Mouse (Mus musculus): ENCODE measurements at regions not wholly inside any gene's neighbourhood (a gene's known extent, or its start where the extent isn't known, plus 50 kb on each side); places are given as distances from the start of the nearest gene placed in this dataset.

DNA sequence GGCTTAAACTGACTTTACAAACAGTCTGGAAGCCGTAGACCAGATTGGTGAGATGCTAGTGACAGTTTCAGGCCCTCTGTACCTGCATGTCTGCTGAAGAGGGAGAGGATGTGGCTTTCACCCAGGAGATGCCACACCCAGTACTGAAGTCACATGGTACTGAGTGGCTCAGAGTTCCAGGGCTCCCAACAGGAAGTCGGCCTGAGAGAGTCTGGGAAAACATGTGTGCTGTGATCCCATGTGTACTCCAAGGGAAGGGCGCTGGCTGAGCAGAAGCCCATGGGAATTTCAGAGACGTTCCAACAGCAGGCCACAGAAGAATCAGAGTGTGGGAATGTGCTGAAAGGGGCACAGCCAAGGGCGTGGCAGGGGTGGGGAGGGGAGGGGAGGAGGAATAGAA lies 120.7 kb upstream of the Spdye4c start:
- DNase-seq (ENCODE audit: low spot score in 2 of 2) = no peak

DNA sequence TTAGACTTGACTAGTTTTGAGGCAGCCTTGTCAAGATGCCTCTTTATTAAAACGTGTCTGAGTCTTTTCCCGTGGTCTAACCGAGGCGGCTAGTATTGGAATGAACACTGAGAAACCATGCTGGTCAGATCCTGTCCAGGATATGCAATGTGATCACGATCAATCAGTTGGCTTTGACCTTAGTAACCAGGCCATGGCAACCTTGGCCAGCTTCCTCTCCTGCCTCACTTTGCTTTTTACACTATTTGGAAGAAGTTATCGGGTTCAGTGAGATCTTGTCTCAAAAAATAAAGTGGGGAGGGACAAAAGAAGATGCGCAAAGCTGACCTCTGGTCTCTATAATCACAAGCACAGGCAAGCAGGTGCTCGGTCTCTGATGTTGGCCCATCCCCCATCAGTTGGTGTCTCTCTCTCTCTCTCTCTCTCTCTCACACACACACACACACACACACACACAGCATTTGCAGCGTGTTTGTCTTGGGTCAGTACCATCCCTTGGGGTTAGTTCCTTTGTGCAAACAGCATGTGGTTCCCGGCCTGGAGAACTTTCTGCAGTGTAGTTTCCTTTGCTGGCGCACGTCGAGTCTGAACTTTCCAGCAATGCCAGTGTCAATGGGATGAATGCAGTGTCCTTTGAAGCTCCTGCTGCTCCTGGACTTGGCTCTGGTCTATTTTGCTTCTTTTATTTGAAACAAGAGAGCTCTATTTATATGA lies 117.6 kb upstream of the Spdye4c start:
- DNase-seq (ENCODE audit: low spot score in 2 of 2) = no peak

DNA sequence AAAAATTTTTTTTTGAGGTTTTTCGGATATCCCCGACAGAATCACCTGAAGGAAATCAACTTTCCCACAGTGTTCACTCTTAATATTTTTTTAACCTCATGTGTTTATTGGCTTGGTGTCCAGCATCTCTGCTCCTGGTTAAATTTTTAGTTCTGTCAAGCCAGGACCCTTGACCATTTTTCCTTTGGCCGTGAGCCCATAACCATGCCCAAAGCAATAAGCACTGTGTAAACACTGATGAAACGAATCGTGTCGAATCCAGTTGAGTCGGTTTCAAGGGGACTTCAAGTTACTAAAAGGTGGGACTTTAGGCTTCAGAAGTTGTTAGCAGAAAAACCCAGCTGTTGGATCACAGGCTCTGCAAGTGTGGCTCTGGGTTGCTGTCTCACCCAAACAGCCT lies 117.0 kb upstream of the Spdye4c start:
- no peak for DNase-seq (ENCODE audit: low spot score in 2 of 2)

DNA sequence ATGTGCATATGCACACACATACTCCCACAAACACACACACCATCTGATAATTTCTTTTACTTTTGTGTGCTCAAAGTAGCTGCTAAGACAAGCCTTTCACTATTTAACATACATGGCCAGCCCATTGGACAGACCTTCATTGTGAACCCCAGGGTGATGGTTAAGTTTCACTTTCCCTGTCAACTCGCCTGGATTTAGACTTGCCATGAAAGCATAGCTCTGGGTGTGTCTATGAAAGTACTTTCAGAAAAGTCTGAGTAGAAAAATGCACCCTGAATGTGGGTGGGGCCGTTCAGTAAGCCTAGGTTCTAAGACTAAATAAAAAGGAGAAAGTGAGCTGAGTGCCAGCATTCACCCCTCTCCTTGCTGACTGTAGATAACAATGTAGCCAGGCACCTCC lies 113.8 kb upstream of the Spdye4c start:
- DNase-seq (ENCODE audit: low spot score in 2 of 2) = no peak

DNA sequence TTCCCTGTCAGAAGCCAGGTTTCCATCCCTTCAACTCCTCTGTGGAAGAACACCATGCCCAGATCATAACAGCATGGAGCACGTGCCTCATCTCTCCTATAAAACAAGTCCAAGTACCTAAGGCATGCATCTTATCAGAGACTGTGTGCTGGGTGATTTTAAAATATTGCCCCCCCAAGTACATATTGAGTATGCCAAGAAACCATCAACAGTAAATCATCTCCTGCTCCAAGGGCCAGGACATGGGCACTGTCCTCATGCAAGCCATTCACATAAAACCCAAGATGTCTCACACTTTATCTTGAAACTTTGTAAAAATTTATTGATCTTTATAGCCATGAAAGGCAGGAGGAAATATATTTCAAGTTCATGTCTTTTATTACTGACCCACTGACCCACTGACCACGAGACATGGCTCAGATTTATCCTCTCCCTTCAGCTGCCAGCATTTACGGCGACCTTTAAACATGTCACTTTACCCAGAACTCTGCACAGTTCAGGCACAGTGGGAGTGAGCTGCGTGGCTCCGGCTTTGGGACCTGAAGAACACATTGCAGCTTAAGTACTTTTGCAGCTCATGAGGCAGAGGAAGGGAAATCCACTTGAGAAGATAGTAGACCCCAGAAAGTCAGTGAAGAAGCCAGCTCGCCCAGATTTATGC lies 99.7 kb upstream of the Spdye4c start:
- no peak for DNase-seq (ENCODE audit: low spot score in 2 of 2)

DNA sequence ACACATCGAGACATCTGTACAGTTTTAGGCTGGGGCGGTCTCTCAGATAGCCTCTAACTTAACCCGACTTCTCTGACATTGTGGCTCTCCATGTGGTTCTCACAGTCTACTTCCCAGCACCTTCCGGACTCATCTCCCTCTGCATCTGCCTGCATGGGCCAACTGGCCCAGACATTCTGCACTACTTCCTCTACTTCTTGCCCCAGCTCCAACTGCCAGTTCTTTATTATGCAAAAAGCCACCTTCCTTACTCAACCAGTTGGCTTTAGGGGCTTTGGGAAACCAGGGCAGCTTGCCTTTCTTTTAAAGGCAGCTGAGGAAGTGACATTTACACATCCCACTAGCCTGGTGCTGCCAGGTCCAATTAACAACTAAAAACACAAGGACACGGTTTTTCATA lies 97.1 kb upstream of the Spdye4c start:
- DNase-seq (ENCODE audit: low spot score in 2 of 2) = no peak

DNA sequence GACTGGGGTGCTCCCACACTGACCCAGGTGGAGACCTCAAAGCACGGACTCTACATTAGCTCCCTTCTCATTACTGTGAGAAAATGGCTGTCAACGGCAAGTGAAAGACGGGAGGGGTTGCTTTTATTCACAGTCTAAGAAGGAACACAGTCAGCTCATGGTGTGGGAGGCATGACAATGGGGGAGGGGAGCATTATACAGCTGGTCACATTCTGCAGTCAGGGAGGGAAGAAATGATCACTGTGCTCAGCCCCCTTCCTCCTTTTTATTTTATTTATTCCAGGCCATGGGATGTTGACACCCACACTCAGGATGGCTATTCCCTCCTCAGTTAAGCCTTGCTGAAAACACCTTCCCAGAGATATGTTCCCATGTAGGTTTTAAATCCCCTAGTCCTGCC lies 93.1 kb upstream of the Spdye4c start:
- peak in 1 of 2 experiments; percentile 19 for DNase-seq (ENCODE audit: low spot score in 2 of 2)

DNA sequence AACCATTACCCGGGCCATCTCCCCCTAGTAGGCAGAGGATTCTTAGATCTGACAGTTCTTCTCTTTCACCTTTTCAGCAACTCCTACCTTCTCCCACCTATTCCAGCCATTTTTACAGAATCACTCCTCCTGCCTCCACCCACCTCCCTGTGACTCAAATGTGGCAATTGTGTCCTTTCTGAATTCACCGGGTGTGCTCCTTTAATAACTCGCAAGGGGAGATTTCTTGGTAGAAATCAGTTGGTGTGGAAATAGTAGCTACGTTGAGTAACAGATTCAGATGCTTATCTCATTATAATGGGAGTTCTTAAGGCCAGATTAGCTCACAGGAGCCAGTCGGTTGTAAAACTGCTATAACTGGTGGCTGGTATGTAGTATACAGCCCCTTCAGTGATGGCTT lies 92.4 kb upstream of the Spdye4c start:
- DNase-seq (ENCODE audit: low spot score in 2 of 2) = peak; percentile 4 to 10

DNA sequence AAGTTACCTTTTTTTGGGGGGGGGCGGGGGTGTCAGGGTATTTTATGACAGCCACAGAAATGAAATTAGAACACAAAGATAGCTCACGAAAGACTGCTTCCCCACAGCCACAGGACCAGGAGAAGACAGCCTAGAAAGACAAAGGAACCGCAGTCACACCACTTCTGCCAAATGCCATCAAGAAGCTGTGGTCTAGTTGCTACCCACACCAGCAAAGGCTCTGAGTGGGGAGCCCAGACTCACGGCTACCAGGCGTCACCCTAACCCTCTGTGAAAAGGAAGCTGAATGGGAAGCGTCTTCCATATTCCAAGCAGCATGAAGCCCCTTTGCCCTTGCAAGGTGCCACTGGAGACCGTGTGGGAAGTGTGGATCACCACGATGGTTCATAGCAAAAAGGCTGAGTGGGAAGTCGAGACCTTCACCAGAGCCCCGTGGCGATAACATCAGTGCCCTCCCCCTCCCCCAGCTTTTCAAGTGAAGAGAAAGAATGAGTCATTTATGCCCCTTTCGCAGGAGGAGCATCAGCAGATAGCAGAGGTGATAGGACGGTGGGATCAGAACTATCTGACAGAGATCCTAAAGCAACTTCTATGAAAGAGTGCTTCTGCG lies 91.3 kb upstream of the Spdye4c start:
- DNase-seq (ENCODE audit: low spot score in 2 of 2) = no peak

DNA sequence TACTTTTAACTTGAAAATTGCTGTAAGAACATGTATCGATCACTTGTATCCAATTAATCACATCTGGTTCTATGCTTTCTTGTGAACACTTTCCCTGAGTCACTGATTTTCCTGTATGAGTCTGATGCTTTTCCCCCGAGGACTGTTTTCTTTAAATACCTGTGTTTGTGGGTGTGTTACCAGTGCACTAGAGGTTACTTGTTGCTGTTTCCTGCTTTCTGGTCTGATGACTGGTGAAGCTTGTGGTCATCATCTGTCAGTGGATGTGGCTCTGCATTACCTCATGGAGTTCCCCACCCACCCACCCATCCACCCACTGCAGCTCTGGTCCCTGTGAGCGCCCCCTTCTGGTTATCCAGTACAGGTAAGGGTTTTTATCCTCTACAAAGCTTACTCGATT lies 88.3 kb upstream of the Spdye4c start:
- no peak for DNase-seq (ENCODE audit: low spot score in 2 of 2)

DNA sequence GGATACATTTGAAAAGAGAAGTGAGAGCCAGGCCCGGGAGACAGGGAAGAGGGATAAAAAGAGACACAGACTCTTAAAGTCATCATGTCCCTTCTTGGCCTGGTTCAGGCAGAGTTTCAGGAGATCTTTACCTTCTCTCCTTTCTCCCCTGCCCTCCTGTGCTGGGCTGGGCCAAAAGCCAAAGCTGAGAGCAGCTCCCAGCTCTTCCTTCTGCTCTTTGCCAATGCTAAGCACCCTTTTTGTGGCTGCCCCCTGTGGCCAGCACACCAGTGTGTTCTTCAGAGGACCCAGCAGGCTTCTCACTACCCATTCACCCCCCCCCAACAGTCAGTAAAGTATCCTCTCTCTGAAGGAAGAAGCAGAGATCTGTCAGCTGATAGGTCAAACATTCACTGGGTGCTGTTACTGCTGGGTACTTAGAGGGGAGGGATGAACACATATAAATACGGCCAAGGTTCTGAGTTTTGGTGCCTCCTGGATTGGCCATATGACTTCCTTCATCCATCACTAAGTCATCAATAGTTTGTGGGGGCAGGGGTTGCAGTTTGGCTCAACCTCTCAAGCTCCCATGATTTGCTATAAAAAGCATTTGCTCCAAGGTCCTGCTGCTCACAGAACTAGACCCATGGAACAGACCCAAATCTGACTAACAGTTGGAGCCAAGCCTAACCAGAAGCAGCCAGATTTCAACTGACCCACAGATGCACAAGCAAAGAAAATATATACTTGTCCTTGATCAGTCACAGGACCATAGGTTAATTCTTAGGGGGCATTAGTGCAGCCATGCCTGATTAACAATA lies 87.7 kb upstream of the Spdye4c start:
- no peak for DNase-seq (ENCODE audit: low spot score in 2 of 2)

DNA sequence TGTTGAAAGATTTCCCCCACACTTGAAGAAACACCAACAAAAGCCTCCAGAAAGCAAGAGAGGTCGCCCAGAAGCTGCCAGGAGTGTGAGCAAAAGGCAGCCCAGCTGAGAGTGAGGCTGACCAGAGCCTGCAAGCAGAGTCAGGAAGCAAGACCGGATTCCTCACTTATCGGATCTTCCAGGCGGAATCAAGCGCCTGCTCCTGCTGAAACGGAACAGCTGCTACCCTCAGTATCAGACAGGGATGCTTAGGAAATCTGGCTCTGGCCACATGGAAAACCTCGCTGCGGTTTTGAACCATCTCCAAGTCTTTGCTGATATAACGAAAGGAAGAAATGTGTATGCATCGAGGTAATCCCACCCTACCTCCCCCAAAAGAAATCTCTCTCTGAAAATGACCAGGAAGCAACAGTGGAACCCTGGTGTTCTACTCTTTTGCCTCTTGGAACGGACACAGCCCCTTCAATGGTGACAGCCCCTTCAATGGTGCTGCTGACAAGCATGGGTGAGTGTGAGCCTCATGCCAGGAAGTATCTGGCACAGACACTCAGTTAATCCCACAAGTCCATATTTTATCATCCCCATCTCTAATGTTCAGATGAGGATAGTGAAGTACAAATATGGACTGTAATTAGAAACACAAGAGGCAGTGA lies 83.3 kb upstream of the Spdye4c start:
- no peak for DNase-seq (ENCODE audit: low spot score in 2 of 2)

DNA sequence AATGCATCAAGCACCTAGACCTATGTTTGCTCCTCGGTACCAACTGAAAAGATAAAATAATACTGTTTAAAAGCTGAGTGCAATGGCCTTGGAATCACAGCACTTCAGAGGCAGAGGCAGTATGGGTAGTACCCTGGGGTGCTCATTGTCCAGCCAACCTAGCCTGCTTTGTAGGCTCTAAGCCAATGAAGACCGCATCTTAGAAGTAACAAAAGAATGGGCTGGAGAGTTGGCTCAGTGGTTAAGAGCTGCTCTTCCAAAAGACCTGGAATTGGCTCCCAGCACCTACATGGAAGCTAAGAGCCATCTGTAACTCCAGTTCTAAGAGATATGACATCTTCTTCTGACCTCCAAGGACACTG lies 82.8 kb upstream of the Spdye4c start:
- no peak for DNase-seq (ENCODE audit: low spot score in 2 of 2)

DNA sequence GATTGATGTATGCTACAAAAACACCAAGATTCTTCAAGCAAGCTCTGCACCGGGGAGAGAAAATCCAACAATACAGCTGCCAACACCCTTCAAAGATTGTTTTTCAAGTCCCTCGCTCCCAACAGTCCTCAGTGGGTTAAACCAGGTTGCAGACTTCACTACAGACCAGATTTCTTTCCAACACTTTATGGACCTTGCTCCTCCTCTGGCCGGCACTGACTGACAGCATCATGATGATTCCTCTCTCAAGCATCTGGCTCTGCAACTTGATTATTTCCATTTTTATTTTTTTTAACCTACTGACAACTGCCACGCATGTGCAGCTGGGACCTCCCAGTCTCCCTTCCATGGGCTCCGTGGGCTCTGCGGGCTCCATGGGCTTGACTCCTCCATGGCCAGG lies 79.7 kb upstream of the Spdye4c start:
- DNase-seq (ENCODE audit: low spot score in 2 of 2) = no peak

DNA sequence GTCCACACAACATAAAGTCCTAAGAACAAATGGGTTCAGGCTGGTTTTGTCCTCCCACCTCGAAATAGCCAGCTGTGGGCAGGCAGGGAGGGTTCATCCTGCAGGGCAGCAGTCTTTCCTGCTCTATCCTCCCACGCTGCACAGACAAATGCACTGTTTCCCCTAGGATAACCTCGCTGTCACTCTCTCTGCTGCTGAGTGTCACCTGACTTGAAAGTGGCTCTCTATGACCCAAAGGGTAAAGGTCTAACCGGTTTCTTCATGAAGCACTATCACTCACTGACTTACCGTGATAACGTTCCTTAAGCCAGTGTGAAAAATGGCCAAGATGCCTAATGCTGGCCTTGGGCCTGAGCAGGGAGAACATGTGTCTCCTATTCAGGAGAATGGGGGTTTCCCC lies 78.2 kb upstream of the Spdye4c start:
- DNase-seq (ENCODE audit: low spot score in 2 of 2) = no peak

DNA sequence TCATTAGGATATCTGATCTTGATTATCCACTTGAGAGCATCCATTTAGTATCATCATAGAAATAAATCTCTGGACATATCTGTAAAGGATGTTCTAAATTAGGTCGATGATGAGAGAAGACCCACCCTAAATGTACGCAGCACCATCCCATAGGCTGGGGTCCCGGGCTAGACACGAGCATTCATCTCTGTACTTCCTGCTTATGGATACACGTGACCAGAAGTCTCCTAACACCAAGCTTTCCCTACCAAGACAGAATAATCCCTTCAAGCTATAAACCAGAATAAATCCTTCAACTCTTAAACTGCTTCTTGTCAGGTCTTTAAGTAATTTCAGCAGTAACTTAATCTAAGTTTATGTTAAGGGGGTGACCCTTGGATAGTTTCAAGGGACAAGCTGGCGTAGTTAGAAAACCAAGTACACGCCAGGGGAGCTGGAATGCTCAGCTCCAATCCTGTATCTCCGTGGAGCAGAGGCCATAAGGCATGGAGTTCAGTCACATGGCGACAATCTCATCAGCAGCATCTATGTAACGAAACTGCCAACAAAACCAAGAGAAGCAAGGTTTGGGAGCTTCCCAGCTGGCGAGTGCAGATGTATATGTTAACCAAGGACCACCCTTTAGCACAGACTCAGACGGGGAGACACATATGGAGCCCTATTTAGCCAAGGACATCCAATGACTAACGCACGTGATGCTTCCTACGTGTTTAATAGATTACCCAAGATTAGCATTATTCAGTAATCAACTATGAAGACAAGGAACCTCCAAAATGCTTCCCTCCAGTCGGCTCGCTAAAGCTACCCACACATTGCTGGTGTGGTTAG lies 76.3 kb upstream of the Spdye4c start:
- DNase-seq (ENCODE audit: low spot score in 2 of 2) = no peak

DNA sequence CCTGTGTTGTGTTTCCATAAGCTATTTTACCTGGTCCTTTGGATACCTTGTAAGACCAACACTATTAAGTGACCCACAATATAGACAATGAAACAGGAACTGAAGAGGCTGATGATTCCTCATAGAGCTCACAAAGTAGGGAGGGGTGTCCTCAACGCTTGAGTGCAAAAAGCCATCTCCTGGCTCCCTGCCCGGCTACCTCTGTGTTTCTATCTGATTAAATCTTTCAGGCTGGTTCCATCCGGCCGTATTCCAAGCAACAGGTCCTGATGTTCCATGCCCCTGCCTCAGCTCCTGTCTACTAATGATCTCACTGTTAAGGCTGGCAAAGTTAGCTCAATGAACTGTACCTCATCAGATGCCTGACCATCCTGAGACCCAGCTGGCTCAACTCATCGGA lies 75.3 kb upstream of the Spdye4c start:
- DNase-seq (ENCODE audit: low spot score in 2 of 2) = no peak

DNA sequence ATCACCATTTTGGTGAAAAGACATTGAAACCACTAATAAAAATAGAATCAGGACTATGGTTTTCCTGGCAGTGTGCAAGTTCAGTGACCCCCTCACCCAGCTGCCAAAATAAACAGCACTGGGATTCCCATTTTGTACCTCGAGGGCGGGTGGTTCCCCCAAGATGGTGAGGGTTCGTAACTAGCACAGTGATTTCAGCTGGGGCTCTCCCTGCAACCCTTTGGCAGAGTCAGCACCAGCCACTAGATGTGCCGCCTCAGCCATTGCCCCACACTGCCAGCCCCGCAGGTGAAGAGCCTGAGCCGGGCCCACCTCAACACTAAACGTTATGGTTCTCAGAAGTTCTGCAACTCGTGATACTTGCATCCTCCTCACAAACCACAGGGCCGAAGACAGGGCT lies 74.3 kb upstream of the Spdye4c start:
- DNase-seq (ENCODE audit: low spot score in 2 of 2) = no peak

DNA sequence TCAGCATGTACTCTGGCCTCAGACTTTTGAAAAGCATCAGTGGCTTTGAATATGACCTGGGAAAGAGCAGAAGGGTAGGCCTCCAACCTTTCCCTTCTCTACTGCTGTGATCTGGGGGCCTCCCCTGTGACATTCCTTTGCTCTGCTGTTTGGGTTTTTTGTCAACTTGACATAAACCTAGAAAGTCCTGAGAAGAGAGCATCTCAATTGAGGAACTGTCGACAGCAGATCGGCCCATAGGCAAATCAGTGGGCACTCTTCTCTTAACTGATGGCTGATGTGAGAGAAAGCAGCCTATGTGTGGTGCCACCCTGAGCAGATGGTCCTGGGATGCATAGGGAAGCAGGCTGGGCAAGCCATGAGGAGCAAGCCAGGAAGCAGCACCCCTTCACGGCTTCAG lies 72.9 kb upstream of the Spdye4c start:
- DNase-seq (ENCODE audit: low spot score in 2 of 2) = no peak

DNA sequence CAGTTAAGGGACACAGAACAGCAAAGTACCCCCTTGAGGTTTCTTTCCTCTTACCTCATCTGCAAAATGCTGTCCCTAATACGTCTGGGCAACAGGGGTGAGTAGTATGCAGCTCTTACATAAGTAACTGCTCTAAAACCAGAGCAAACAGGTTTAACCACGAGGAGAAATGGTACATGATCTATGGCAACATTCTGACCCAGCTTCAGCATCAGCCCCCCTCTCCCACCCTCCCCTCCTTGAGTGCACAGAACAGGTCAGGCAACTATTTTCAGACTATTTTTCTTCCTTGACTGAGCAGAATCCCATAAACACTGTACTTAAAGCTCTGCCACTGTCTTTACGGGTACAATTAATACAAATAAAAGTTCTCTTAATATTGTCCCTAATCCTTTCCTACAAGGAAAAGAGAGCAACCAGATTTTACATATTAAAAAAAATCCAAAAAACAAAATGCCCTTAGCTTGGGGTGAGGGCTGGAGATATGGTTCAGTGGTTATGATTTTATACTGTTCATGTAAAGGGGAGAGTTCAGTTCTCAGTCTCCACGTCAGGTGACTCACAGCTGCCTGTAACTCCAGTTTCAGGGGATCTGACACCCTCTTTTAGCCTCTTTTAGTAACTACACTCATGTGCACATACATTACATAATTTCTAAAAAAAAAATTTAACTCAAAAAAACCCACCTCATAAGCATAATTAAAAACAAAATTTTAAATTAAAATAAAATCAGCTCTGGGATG lies 69.1 kb upstream of the Spdye4c start:
- DNase-seq (ENCODE audit: low spot score in 2 of 2) = no peak
